ENCODE assay signal across 8 mouse cellular contexts in the genomic region with DNA sequence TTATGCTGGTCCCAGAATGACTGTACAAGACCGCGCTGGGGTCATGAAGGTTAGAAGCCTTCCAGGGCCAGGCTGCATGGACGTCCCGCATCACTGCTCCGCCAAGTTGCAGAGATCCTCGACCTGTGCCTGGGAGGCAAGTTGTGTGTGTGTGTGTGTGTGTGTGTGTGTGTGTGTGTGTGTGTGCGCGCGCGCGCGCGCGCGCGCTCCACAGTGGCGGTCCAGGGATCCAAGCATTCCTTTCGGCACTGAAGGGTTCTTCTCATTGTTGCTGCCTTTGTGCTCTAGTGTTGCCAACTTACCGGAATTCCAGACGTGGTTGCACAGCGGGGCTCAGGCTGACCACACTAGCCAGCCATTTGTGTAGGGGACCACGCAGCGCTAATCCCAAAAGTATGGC. TPM values are rescaled to one million over a fixed set of nuclear protein-coding genes. Genes with fewer than 3 reads are reported as not detected.
A peak's percentile ranks its signal among the peaks of the same experiment; 100 is the strongest.
DNase-seq lines count a peak whose midpoint lies in the region; ATAC-seq lines count a peak whose summit lies in the region.

No protein-coding gene starts in this region.

- no peak overlapping the region for H3K27ac ChIP-seq in hindbrain, embryonic 16.5 days (ENCODE audit: low read depth, low read length)
- H3K27ac ChIP-seq in liver, embryonic 15.5 days (replicated peaks), result no peak overlapping the region
- H3K27ac ChIP-seq in stomach, embryonic 16.5 days (ENCODE audit: low read length), result no peak overlapping the region

- peaks cover 20% of the 10 kb centered on the region for H3K4me1 ChIP-seq in hindbrain, embryonic 16.5 days (ENCODE audit: control insufficient read depth, insufficient read depth, low read depth, low read length)
- H3K4me1 ChIP-seq in liver, embryonic 15.5 days (replicated peaks), result 0 out of 2 replicates have a peak, but pooled peaks cover 12% of the 10 kb centered on the region
- H3K4me1 ChIP-seq in stomach, embryonic 16.5 days (ENCODE audit: control insufficient read depth, insufficient read depth, low read length), result peaks cover 15% of the 10 kb centered on the region; the same call in 1 of the 2 replicates

- peak; percentile 21 to 24 for DNase-seq in right cerebral cortex, postnatal 10 days (ENCODE audit: low spot score in 2 of 2)
- no peak for DNase-seq in right cerebral cortex, postnatal 4 days
- DNase-seq in right cerebral cortex, adult 18-20 months, result no peak
- DNase-seq in right cerebral cortex, adult 2 months (ENCODE audit: low spot score in 2 of 2), result no peak
- no peak for DNase-seq in thymus, postnatal 14 days

- H3K27me3 ChIP-seq in hindbrain, embryonic 16.5 days (replicated peaks; ENCODE audit: control insufficient read depth, insufficient read depth, low read length), result peaks cover 8% of the 10 kb centered on the region
- H3K27me3 ChIP-seq in liver, embryonic 15.5 days, result peaks cover 69% of the 10 kb centered on the region
- H3K27me3 ChIP-seq in stomach, embryonic 16.5 days (ENCODE audit: control insufficient read depth, insufficient read depth, low read length), result peaks cover 46% of the 10 kb centered on the region

- H3K4me2 ChIP-seq in hindbrain, embryonic 16.5 days (ENCODE audit: low read length), result peak overlapping the region; percentile 100
- 0 out of 2 replicates have a peak overlapping the region, but pooled peaks have one; percentile 10 for H3K4me2 ChIP-seq in liver, embryonic 15.5 days
- H3K4me2 ChIP-seq in stomach, embryonic 16.5 days (ENCODE audit: low read depth, low read length), result peak overlapping the region; percentile 23

- 1% methylated on average over 14 of the region's 23 CpGs for WGBS in hindbrain, embryonic 16.5 days
- WGBS in liver, embryonic 15.5 days (ENCODE audit: insufficient replicate concordance), result 3% methylated on average over 22 of the region's 23 CpGs
- WGBS in stomach, embryonic 16.5 days, result 2% methylated on average over 23 of the region's 23 CpGs

- peak overlapping the region; percentile 37 for H3K4me3 ChIP-seq in hindbrain, embryonic 16.5 days (ENCODE audit: low read length)
- H3K4me3 ChIP-seq in liver, embryonic 15.5 days (replicated peaks), result no peak overlapping the region
- no peak overlapping the region for H3K4me3 ChIP-seq in stomach, embryonic 16.5 days (replicated peaks; ENCODE audit: low read length)

- H3K36me3 ChIP-seq in hindbrain, embryonic 16.5 days (ENCODE audit: control insufficient read depth, insufficient read depth, low read length), result no peaks in the 10 kb centered on the region
- no peaks in the 10 kb centered on the region for H3K36me3 ChIP-seq in liver, embryonic 15.5 days (replicated peaks)
- no peaks in the 10 kb centered on the region for H3K36me3 ChIP-seq in stomach, embryonic 16.5 days (ENCODE audit: control insufficient read depth, insufficient read depth, low read length)

- H3K9me3 ChIP-seq in hindbrain, embryonic 16.5 days (ENCODE audit: control insufficient read depth, low read length), result no peaks in the 10 kb centered on the region
- H3K9me3 ChIP-seq in liver, embryonic 15.5 days (replicated peaks), result no peaks in the 10 kb centered on the region
- H3K9me3 ChIP-seq in stomach, embryonic 16.5 days (replicated peaks; ENCODE audit: control insufficient read depth, low read length), result no peaks in the 10 kb centered on the region

- ATAC-seq in hindbrain, embryonic 16.5 days, result no peak
- no peak for ATAC-seq in liver, embryonic 15.5 days (ENCODE audit: insufficient read depth)
- ATAC-seq in stomach, embryonic 16.5 days (ENCODE audit: insufficient read depth, low FRiP score), result no peak

- H3K9ac ChIP-seq in hindbrain, embryonic 16.5 days (ENCODE audit: low read depth, low read length), result peak overlapping the region; percentile 15
- H3K9ac ChIP-seq in liver, embryonic 15.5 days, result no peak overlapping the region
- no peak overlapping the region for H3K9ac ChIP-seq in stomach, embryonic 16.5 days (ENCODE audit: low read length)

RNA-seq across cellular contexts. Expression of gene Lrp2, which starts 2.0 kb away (rescaled TPM):
- 0.64 and 0.95 TPM in 2 replicates for polyA plus RNA-seq in hindbrain, embryonic 16.5 days (2015; fragmentation: Nextera tagmentation; extraction: Ambion mirVana)
- 0.05 and 0.12 TPM in 2 replicates for polyA plus RNA-seq in liver, embryonic 15.5 days (2015; fragmentation: Nextera tagmentation; extraction: Ambion mirVana)
- polyA plus RNA-seq in stomach, embryonic 16.5 days (2015; fragmentation: Nextera tagmentation; extraction: Ambion mirVana), result 0.61 and 0.63 TPM in 2 replicates

RNA-seq across cellular contexts. Expression of gene Bbs5, which starts 59.1 kb away (rescaled TPM):
- polyA plus RNA-seq in hindbrain, embryonic 16.5 days (2015; fragmentation: Nextera tagmentation; extraction: Ambion mirVana), result 26.1 and 28.3 TPM in 2 replicates
- polyA plus RNA-seq in liver, embryonic 15.5 days (2015; fragmentation: Nextera tagmentation; extraction: Ambion mirVana), result 2.8 and 3.5 TPM in 2 replicates
- 12.2 and 14.9 TPM in 2 replicates for polyA plus RNA-seq in stomach, embryonic 16.5 days (2015; fragmentation: Nextera tagmentation; extraction: Ambion mirVana)

Comparison
In these comparisons a context has a peak if more than half of its experiments do, and no peak if none do; other contexts are left out.
1. DNase-seq: peak in right cerebral cortex, postnatal 10 days (2 of 2); none in right cerebral cortex, postnatal 4 days (single experiment), right cerebral cortex, adult 18-20 months (single experiment), right cerebral cortex, adult 2 months (0 of 2) and thymus, postnatal 14 days (single experiment).
2. H3K4me2 ChIP-seq: peak in every context shown above with its lines; median percentile 100 in hindbrain, embryonic 16.5 days; 23 in stomach, embryonic 16.5 days; 10 in liver, embryonic 15.5 days.